Mouse (Mus musculus): ENCODE results near the gene Cfap126. TPM values are rescaled to one million over a fixed set of nuclear protein-coding genes. Genes with fewer than 3 reads are reported as not detected.
"Not testable (repeated sequence)": the region's sequence is repeated elsewhere in the genome, so short reads cannot be mapped to it uniquely, and the experiment has no call there.

Gene Cfap126
- polyA plus RNA-seq (2017; shearing (Covaris generic)) = 1 to 10 TPM; 4.8 to 5.5 TPM

- ATAC-seq = peak; percentile 41
Observed at GRCm38 (mm10) chr1:171113873-171114299, at the start of gene Cfap126. Cfap126 (plus strand) TSS chr1:171113918.

- ATAC-seq = peak; percentile 15
Observed at GRCm38 (mm10) chr1:171064491-171065242, 49.1 kb upstream of the Cfap126 start, which contains the start of gene Fcgr3. Fcgr3 (minus strand) TSS chr1:171064935.

- peak; percentile 22 for ATAC-seq
Observed at GRCm38 (mm10) chr1:171065243-171065587, 48.5 kb upstream of the Cfap126 start.

GRCm38 (mm10) chr1:171065768-171066167 lies 48.0 kb upstream of the Cfap126 start:
- ATAC-seq = peak; percentile 19

GRCm38 (mm10) chr1:171066583-171066982 lies 47.1 kb upstream of the Cfap126 start:
- not testable (repeated sequence) for ATAC-seq

- ATAC-seq = not testable (repeated sequence)
Observed at GRCm38 (mm10) chr1:171067928-171068327, 45.8 kb upstream of the Cfap126 start.

GRCm38 (mm10) chr1:171069508-171069907 lies 44.2 kb upstream of the Cfap126 start:
- not testable (repeated sequence) for ATAC-seq

GRCm38 (mm10) chr1:171070879-171071278 lies 42.8 kb upstream of the Cfap126 start:
- not testable (repeated sequence) for ATAC-seq

GRCm38 (mm10) chr1:171071726-171072125 lies 42.0 kb upstream of the Cfap126 start:
- peak; percentile 21 for ATAC-seq

- ATAC-seq = peak; percentile 11
Observed at GRCm38 (mm10) chr1:171072217-171072616, 41.5 kb upstream of the Cfap126 start.

- not testable (repeated sequence) for ATAC-seq
Observed at GRCm38 (mm10) chr1:171074283-171074682, 39.4 kb upstream of the Cfap126 start.

- not testable (repeated sequence) for ATAC-seq
Observed at GRCm38 (mm10) chr1:171076176-171076575, 37.5 kb upstream of the Cfap126 start.

GRCm38 (mm10) chr1:171077192-171077591 lies 36.5 kb upstream of the Cfap126 start:
- ATAC-seq = not testable (repeated sequence)

GRCm38 (mm10) chr1:171077955-171078354 lies 35.8 kb upstream of the Cfap126 start:
- peak; percentile 20 for ATAC-seq

- ATAC-seq = not testable (repeated sequence)
Observed at GRCm38 (mm10) chr1:171078419-171078818, 35.3 kb upstream of the Cfap126 start.

- ATAC-seq = not testable (repeated sequence)
Observed at GRCm38 (mm10) chr1:171079345-171079744, 34.4 kb upstream of the Cfap126 start.

- not testable (repeated sequence) for ATAC-seq
Observed at GRCm38 (mm10) chr1:171079825-171080224, 33.9 kb upstream of the Cfap126 start.

- ATAC-seq = peak; percentile 8
Observed at GRCm38 (mm10) chr1:171081512-171082231, 32.0 kb upstream of the Cfap126 start.

GRCm38 (mm10) chr1:171085718-171086117 lies 28.0 kb upstream of the Cfap126 start:
- no peak for ATAC-seq

- ATAC-seq = not testable (repeated sequence)
Observed at GRCm38 (mm10) chr1:171088237-171088869, 25.4 kb upstream of the Cfap126 start.

- ATAC-seq = no peak
Observed at GRCm38 (mm10) chr1:171089891-171090290, 23.8 kb upstream of the Cfap126 start.

GRCm38 (mm10) chr1:171090761-171091160 lies 23.0 kb upstream of the Cfap126 start:
- no peak for ATAC-seq

GRCm38 (mm10) chr1:171094424-171094823 lies 19.3 kb upstream of the Cfap126 start:
- ATAC-seq = no peak
